Mouse (Mus musculus): Measurements from ENCODE around the gene Stxbp6. TPM values are rescaled to one million over a fixed set of nuclear protein-coding genes. Genes with fewer than 3 reads are reported as not detected.

Stxbp6 gene
- total and polyA plus RNA-seq, 3 experiments = not detected

DNA sequence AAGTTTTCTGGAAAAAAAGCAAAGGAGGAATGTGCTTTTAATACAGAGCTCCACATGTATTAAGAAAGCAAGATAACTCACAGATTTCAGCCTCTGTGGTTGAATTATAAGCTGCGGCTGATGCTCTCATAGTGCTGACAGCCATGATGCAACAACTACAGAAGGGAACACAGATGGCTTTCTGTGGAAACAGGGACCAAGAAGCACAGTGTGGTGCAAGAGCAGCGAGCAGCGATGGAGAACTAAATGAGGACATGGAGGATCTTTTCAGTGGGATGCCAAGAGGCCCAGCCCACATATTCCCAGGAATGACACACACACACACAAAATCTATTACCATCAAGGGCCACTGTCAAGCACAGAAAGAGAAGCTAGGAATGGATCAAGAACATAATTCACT is 81.1 kb downstream of the Stxbp6 start:
- no peak overlapping the region for H3K27ac ChIP-seq (ENCODE audit: control insufficient read depth, low read depth, low read length)
- H3K79me2 ChIP-seq (ENCODE audit: control insufficient read depth, insufficient read depth, low read length, poor library complexity) = no peaks in the 10 kb centered on the region
- TF ChIP-seq MYB (IDR thresholded peaks at IDR 0.05; ENCODE audit: low read depth, low read length) = no peak
- no peak for TF ChIP-seq ETS1 (IDR thresholded peaks at IDR 0.05; ENCODE audit: low read depth, low read length)
- no peak for TF ChIP-seq CHD1 (IDR thresholded peaks at IDR 0.05; ENCODE audit: low read depth, low read length)
- no peak for DNase-seq (ENCODE audit: low read depth, low spot score)
- H3K4me1 ChIP-seq (ENCODE audit: control insufficient read depth in 1 of 2, insufficient read depth in 2 of 2, low read length in 2 of 2) = no peaks in the 10 kb centered on the region
- H3K9me3 ChIP-seq (replicated peaks; ENCODE audit: insufficient read depth, low read length) = no peaks in the 10 kb centered on the region
- H3K9ac ChIP-seq (ENCODE audit: control insufficient read depth, low read depth, low read length, poor library complexity, severe bottlenecking) = no peak overlapping the region
- H3K36me3 ChIP-seq (ENCODE audit: control insufficient read depth in 1 of 2, insufficient read depth in 2 of 2, low read length in 2 of 2) = no peaks in the 10 kb centered on the region
- no peaks in the 10 kb centered on the region for H3K27me3 ChIP-seq (ENCODE audit: control insufficient read depth in 1 of 2, insufficient read depth in 2 of 2, low read length in 2 of 2)
- no peak overlapping the region for H3K4me3 ChIP-seq (ENCODE audit: control insufficient read depth in 1 of 2, insufficient read depth in 1 of 2, low read depth in 2 of 2, low read length in 2 of 2)

DNA sequence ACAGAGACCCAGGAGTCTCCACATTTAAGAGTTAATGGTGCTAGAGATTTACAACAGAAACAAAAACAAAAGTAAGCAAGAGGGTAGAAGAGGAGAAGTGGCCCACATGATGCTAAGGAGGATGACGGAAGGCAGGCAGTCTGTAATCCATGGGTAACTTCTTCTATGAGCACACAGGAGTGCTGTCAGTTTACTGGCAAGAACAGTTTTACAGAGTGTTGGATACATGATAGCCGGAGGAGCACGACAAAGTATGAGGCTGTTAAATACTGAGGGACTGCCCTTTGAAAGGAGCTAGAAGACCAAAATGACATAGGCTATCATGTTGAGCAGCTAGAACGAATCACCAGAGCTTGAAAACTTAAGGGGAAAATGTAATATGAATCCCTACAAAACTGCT is 81.7 kb downstream of the Stxbp6 start:
- Histone ChIP-seq H3K27ac (ENCODE audit: control insufficient read depth, low read depth, low read length) (no peak overlapping the region), H3K27me3 (ENCODE audit: control insufficient read depth in 1 of 2, insufficient read depth in 2 of 2, low read length in 2 of 2) (no peaks in the 10 kb centered on the region), H3K79me2 (ENCODE audit: control insufficient read depth, insufficient read depth, low read length, poor library complexity) (no peaks in the 10 kb centered on the region), H3K4me3 (ENCODE audit: control insufficient read depth in 1 of 2, insufficient read depth in 1 of 2, low read depth in 2 of 2, low read length in 2 of 2) (no peak overlapping the region), H3K9ac (ENCODE audit: control insufficient read depth, low read depth, low read length, poor library complexity, severe bottlenecking) (no peak overlapping the region), H3K9me3 (replicated peaks; ENCODE audit: insufficient read depth, low read length) (no peaks in the 10 kb centered on the region), H3K36me3 (ENCODE audit: control insufficient read depth in 1 of 2, insufficient read depth in 2 of 2, low read length in 2 of 2) (no peaks in the 10 kb centered on the region), H3K4me1 (ENCODE audit: control insufficient read depth in 1 of 2, insufficient read depth in 2 of 2, low read length in 2 of 2) (no peaks in the 10 kb centered on the region)
- no peak for DNase-seq (ENCODE audit: low read depth, low spot score)
- TF ChIP-seq ZNF384 (IDR thresholded peaks at IDR 0.05; ENCODE audit: low read depth, low read length) (no peak), TAL1 (IDR thresholded peaks at IDR 0.05; ENCODE audit: low read length) (no peak), HCFC1 (IDR thresholded peaks at IDR 0.05; ENCODE audit: low read depth, low read length) (no peak), POLR2AphosphoS2 (IDR thresholded peaks at IDR 0.05; ENCODE audit: low read length) (no peak), TBP (IDR thresholded peaks at IDR 0.05; ENCODE audit: low read depth, low read length) (no peak), NRF1 (IDR thresholded peaks at IDR 0.05; ENCODE audit: insufficient read depth, low read depth, low read length, poor library complexity, severe bottlenecking) (no peak), ZKSCAN1 (IDR thresholded peaks at IDR 0.05; ENCODE audit: low read depth, low read length) (no peak), ZC3H11A (IDR thresholded peaks at IDR 0.05; ENCODE audit: low read depth, low read length) (no peak), POLR2AphosphoS5 (IDR thresholded peaks at IDR 0.05; ENCODE audit: borderline replicate concordance, low read depth, low read length) (no peak), MXI1 (IDR thresholded peaks at IDR 0.05; ENCODE audit: low read depth, low read length) (no peak), MAFK (IDR thresholded peaks at IDR 0.05; ENCODE audit: borderline replicate concordance, low read depth, low read length) (no peak), CTCF (IDR thresholded peaks at IDR 0.05 in 2 of 3, conservative IDR thresholded peaks at IDR 0.05 in 1 of 3; ENCODE audit: control insufficient read depth in 1 of 3, insufficient read depth in 1 of 3, low read depth in 2 of 3, low read length in 3 of 3, poor library complexity in 1 of 3, severe bottlenecking in 1 of 3) (no peak), POLR2A (IDR thresholded peaks at IDR 0.05; ENCODE audit: control insufficient read depth in 1 of 2, insufficient read depth in 1 of 2, low read depth in 1 of 2, low read length in 2 of 2, poor library complexity in 1 of 2) (no peak), CHD2 (IDR thresholded peaks at IDR 0.05; ENCODE audit: low read length) (no peak)
